Mouse (Mus musculus) brain, adult 2 months (tissue): ENCODE measurements around the gene Mrgprg.

Source experiments
- DNase-seq: peaks from one replicate; pipeline ENCODE4 v3.0.0; 2011; ENCODE audit warnings: low read depth, low spot score

Gene Mrgprg

GRCm38 (mm10) chr7:143755357-143756124, 11.3 kb downstream of the Mrgprg start:
- peak; percentile 47 for DNase-seq

GRCm38 (mm10) chr7:143753990-143754715, 12.6 kb downstream of the Mrgprg start:
- DNase-seq = peak; percentile 77

- DNase-seq = no peak
Observed at GRCm38 (mm10) chr7:143752606-143753005, 14.2 kb downstream of the Mrgprg start.

- DNase-seq = no peak
Observed at GRCm38 (mm10) chr7:143752056-143752455, 14.7 kb downstream of the Mrgprg start.

- no peak for DNase-seq
Observed at GRCm38 (mm10) chr7:143751380-143751779, 15.4 kb downstream of the Mrgprg start.

GRCm38 (mm10) chr7:143749045-143749444, 17.7 kb downstream of the Mrgprg start:
- DNase-seq = no peak

- DNase-seq = peak; percentile 94
Observed at GRCm38 (mm10) chr7:143748041-143748868, 18.5 kb downstream of the Mrgprg start.

GRCm38 (mm10) chr7:143740653-143741052, 26.1 kb downstream of the Mrgprg start:
- no peak for DNase-seq

GRCm38 (mm10) chr7:143739511-143740461, 27.0 kb downstream of the Mrgprg start:
- DNase-seq = peak; percentile 84

GRCm38 (mm10) chr7:143738601-143739006, 28.2 kb downstream of the Mrgprg start:
- peak; percentile 61 for DNase-seq

GRCm38 (mm10) chr7:143738194-143738593, 28.6 kb downstream of the Mrgprg start:
- DNase-seq = no peak

GRCm38 (mm10) chr7:143733746-143734145, 33.0 kb downstream of the Mrgprg start:
- peak; percentile 68 for DNase-seq

GRCm38 (mm10) chr7:143729886-143730285, 36.9 kb downstream of the Mrgprg start:
- DNase-seq = peak; percentile 35

- DNase-seq = no peak
Observed at GRCm38 (mm10) chr7:143726396-143726795, 40.4 kb downstream of the Mrgprg start.

GRCm38 (mm10) chr7:143723841-143724240, 43.0 kb downstream of the Mrgprg start:
- no peak for DNase-seq

- DNase-seq = peak; percentile 65
Observed at GRCm38 (mm10) chr7:143722646-143723045, 44.1 kb downstream of the Mrgprg start.

- DNase-seq = no peak
Observed at GRCm38 (mm10) chr7:143717811-143718210, 49.0 kb downstream of the Mrgprg start.
